Mouse (Mus musculus) midbrain, embryonic 15.5 days (tissue): ENCODE results near the gene F2r. TPM values are rescaled to one million over a fixed set of nuclear protein-coding genes. Genes with fewer than 3 reads are reported as not detected.

ENCODE experiments used
- ATAC-seq: fragments of 200-750 bp; cut with Nextera tagmentation; replicated peaks from 2 replicates; pipeline ENCODE4 v1.8.0; 2017; ENCODE audit warnings: moderate TSS enrichment
- H3K27ac ChIP-seq: fragments of 300-500 bp; sonication (generic); 2 replicates; pipeline ENCODE4 v1.5.1; 2015; ENCODE audit warnings: mild to moderate bottlenecking, inconsistent platforms
- H3K27me3 ChIP-seq: fragments of 300-500 bp; sonication (generic); replicated peaks from 2 replicates; pipeline ENCODE4 v1.6.1; 2015; ENCODE audit warnings: inconsistent platforms
- H3K36me3 ChIP-seq: fragments of 300-500 bp; sonication (generic); replicated peaks from 2 replicates; pipeline ENCODE4 v1.6.1; 2015; ENCODE audit warnings: inconsistent platforms
- H3K4me1 ChIP-seq: fragments of 300-500 bp; sonication (generic); 2 replicates; pipeline ENCODE4 v1.6.1; 2015; ENCODE audit warnings: inconsistent platforms
- H3K4me2 ChIP-seq: fragments of 300-500 bp; sonication (generic); 2 replicates; pipeline ENCODE4 v1.6.1; 2015; ENCODE audit warnings: inconsistent platforms, mild to moderate bottlenecking, moderate library complexity
- H3K4me3 ChIP-seq: fragments of 300-500 bp; sonication (generic); 2 replicates; pipeline ENCODE4 v1.5.1; 2015; ENCODE audit warnings: mild to moderate bottlenecking, inconsistent platforms
- H3K9ac ChIP-seq: fragments of 300-500 bp; sonication (generic); 2 replicates; pipeline ENCODE4 v1.6.1; 2015; ENCODE audit warnings: mild to moderate bottlenecking, inconsistent platforms
- H3K9me3 ChIP-seq: fragments of 300-500 bp; sonication (generic); 2 replicates; pipeline ENCODE4 v1.6.1; 2016; ENCODE audit warnings: inconsistent platforms
- WGBS: fragments of 180-500 bp; shearing (Covaris S2); methylation state at CpG from one replicate; pipeline ENCODE4 v1.1.7; 2015; ENCODE audit warnings: mixed read lengths; 5-methylcytosine and 5-hydroxymethylcytosine counted together
- polyA plus RNA-seq: library from polyadenylated mRNA; unstranded; fragments of >200 nt; fragmentation: Nextera tagmentation; extraction: Ambion mirVana; gene quantifications from 2 replicates; pipeline ENCODE4 v1.2.1, GENCODE M21; 2015

The F2r gene
- polyA plus RNA-seq, 1 experiment from 2014 or later = 60.9 TPM

- peak; percentile 93 for ATAC-seq
- H3K9me3 ChIP-seq = no peaks in the 10 kb centered on the region
- peak overlapping the region; percentile 33 for H3K4me2 ChIP-seq
- peaks cover 11% of the 10 kb centered on the region for H3K4me1 ChIP-seq
- H3K4me3 ChIP-seq = no peak overlapping the region
- H3K36me3 ChIP-seq = no peaks in the 10 kb centered on the region
- H3K27ac ChIP-seq = 0 out of 2 replicates have a peak overlapping the region, but pooled peaks have one; percentile 53
- 49% methylated on average over 19 of the region's 19 CpGs for WGBS
- no peaks in the 10 kb centered on the region for H3K27me3 ChIP-seq
- no peak overlapping the region for H3K9ac ChIP-seq
Observed at GRCm38 (mm10) chr13:95583237-95584189, 34.8 kb downstream of the F2r start.

DNA sequence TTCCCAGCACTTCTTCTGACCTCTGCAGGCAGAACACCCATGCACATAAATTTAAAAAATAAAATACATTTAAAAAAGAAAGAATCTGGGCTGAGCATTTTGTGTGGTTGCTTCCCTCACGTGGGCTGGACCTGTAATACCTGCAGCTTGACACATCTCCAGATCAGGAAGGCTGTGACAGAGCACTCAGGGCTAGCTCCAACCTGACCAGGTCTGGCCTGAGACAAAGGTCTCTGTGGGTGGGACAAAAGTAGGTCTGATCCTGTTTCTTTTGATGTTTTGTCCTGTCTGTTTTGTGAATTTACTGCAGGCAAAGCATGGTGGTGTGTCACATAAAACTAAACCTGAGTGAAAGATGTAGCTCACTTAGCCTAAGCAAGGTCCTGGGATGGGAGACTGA, 36.4 kb downstream of the F2r start:
- Histone ChIP-seq H3K9ac (no peak overlapping the region), H3K27me3 (no peaks in the 10 kb centered on the region), H3K36me3 (no peaks in the 10 kb centered on the region), H3K4me1 (peaks cover 11% of the 10 kb centered on the region), H3K27ac (no peak overlapping the region), H3K4me2 (no peak overlapping the region), H3K4me3 (no peak overlapping the region), H3K9me3 (no peaks in the 10 kb centered on the region)
- 31% methylated on average over 1 of the region's 1 CpGs for WGBS
- ATAC-seq = no peak

DNA sequence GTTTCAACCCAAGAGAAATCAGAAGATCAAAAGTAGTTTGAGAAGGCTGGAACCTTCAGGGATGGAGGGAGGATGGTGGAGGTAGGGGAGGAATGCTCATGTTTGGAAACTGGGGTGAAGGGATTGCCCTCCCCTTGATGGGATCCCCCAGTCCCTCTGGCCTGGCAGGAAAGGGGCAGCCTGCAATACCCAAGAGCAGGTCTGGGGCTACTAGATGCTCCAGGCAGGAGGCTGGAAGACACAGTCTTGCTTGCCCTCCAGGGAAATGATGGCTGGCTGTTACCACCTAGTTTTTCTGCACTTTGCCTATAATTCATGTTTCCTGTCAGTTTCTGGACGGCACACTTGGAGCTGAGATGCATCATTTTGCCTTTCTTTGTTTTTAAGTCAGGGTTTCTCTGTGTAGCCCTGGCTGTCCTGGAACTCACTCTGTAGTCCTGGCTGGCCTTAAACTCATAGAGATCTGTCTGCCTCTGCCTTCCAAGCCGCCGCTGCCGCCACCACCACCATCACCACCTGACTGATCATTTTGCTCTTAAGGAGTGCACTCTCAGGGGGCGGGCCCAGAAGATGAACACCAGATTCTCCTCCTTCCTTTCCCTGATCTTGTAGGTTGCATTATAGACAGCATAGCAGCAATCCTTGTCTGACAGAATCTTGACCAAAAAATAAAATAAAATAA, 40.1 kb downstream of the F2r start:
- no peaks in the 10 kb centered on the region for H3K27me3 ChIP-seq
- no peak overlapping the region for H3K27ac ChIP-seq
- 88% methylated on average over 5 of the region's 5 CpGs for WGBS
- ATAC-seq = no peak
- no peak overlapping the region for H3K9ac ChIP-seq
- no peaks in the 10 kb centered on the region for H3K9me3 ChIP-seq
- H3K4me3 ChIP-seq = no peak overlapping the region
- H3K36me3 ChIP-seq = no peaks in the 10 kb centered on the region
- 0 out of 2 replicates have a peak, but pooled peaks cover 2% of the 10 kb centered on the region for H3K4me1 ChIP-seq
- H3K4me2 ChIP-seq = no peak overlapping the region

GRCm38 (mm10) chr13:95570877-95571276, 47.4 kb downstream of the F2r start:
- WGBS = 95% methylated on average over 4 of the region's 4 CpGs
- Histone ChIP-seq H3K36me3 (no peaks in the 10 kb centered on the region), H3K4me2 (no peak overlapping the region), H3K9ac (no peak overlapping the region), H3K27me3 (no peaks in the 10 kb centered on the region), H3K9me3 (no peaks in the 10 kb centered on the region), H3K4me1 (no peaks in the 10 kb centered on the region), H3K4me3 (no peak overlapping the region), H3K27ac (no peak overlapping the region)
- ATAC-seq = no peak

GRCm38 (mm10) chr13:95569326-95569725, 49.0 kb downstream of the F2r start:
- Histone ChIP-seq H3K27ac (no peak overlapping the region), H3K4me1 (no peaks in the 10 kb centered on the region), H3K4me2 (no peak overlapping the region), H3K27me3 (no peaks in the 10 kb centered on the region), H3K4me3 (no peak overlapping the region), H3K36me3 (no peaks in the 10 kb centered on the region), H3K9ac (no peak overlapping the region), H3K9me3 (no peaks in the 10 kb centered on the region)
- ATAC-seq = no peak

DNA sequence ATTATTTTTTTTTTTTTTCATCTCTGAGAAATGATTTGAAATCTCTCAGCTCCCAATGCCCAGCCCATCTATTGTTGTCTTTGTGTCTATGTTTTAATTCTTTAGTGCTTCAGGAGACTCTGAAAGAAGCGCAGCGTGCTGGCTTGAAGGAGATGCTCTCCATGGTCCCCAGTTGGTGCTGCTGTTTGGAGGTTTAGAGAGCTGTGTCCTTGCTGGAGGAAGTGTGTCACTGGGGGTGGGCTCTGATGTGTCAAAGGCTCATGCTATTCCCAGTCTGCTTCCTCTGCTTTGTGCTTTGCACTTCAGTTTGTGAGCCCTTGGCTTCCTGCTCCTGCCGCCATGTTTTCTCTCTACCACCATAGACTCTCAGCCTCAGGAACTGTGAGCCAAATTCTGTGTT, 50.0 kb downstream of the F2r start:
- ATAC-seq = no peak
- Histone ChIP-seq H3K27me3 (no peaks in the 10 kb centered on the region), H3K9ac (no peak overlapping the region), H3K27ac (no peak overlapping the region), H3K4me2 (no peak overlapping the region), H3K9me3 (no peaks in the 10 kb centered on the region), H3K4me1 (no peaks in the 10 kb centered on the region), H3K36me3 (no peaks in the 10 kb centered on the region), H3K4me3 (no peak overlapping the region)
- 96% methylated on average over 3 of the region's 3 CpGs for WGBS

DNA sequence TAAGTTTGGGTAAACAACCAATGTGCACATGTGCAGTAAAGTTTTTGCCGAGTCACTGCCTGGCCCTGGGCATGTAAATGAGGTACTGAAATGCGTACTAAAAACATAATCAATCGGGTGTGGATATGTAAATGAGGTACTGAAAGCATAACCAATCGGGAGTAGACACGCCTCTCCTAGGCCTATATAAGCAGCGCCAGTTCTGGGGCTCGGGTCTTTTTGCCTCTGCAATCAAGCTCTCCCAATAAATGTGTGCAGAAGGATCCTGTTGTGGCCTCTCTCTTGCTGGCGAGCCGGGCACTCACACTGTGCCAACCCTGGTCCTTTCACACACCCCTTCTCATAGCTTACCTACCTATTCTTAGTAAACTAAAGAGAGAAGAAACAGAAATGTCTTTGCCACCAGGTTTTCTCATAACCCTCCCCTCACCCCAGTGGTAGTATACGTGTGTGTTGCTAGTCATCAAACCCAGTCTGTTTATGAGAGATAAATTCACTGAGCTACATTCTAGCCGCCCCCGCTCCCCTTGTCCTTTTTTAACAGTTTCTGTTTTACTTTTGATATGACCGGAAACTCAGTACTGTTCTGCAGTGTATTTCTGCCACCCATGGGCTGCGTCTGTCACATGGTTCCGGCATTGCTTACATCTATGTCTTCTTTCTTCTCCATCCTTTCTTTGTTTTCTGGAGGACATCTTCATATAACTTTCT, 51.3 kb downstream of the F2r start:
- Histone ChIP-seq H3K4me1 (no peaks in the 10 kb centered on the region), H3K27me3 (no peaks in the 10 kb centered on the region), H3K9ac (no peak overlapping the region), H3K4me3 (no peak overlapping the region), H3K4me2 (no peak overlapping the region), H3K36me3 (no peaks in the 10 kb centered on the region), H3K27ac (no peak overlapping the region), H3K9me3 (no peaks in the 10 kb centered on the region)
- ATAC-seq = no peak
- 95% methylated on average over 15 of the region's 15 CpGs for WGBS

- no peaks in the 10 kb centered on the region for H3K27me3 ChIP-seq
- ATAC-seq = peak; percentile 92
- no peaks in the 10 kb centered on the region for H3K9me3 ChIP-seq
- 0% methylated on average over 3 of the region's 3 CpGs for WGBS
- H3K9ac ChIP-seq = no peak overlapping the region
- no peaks in the 10 kb centered on the region for H3K4me1 ChIP-seq
- no peak overlapping the region for H3K4me3 ChIP-seq
- no peaks in the 10 kb centered on the region for H3K36me3 ChIP-seq
- no peak overlapping the region for H3K27ac ChIP-seq
- no peak overlapping the region for H3K4me2 ChIP-seq
Observed at GRCm38 (mm10) chr13:95563693-95564092, 54.6 kb downstream of the F2r start.

GRCm38 (mm10) chr13:95563066-95563610, 55.1 kb downstream of the F2r start:
- H3K4me1 ChIP-seq = no peaks in the 10 kb centered on the region
- no peak overlapping the region for H3K27ac ChIP-seq
- WGBS = 61% methylated on average over 10 of the region's 10 CpGs
- no peak overlapping the region for H3K4me2 ChIP-seq
- H3K27me3 ChIP-seq = no peaks in the 10 kb centered on the region
- no peak overlapping the region for H3K4me3 ChIP-seq
- H3K36me3 ChIP-seq = no peaks in the 10 kb centered on the region
- ATAC-seq = 0 out of 2 replicates have a peak, but pooled peaks have one; percentile 37
- no peaks in the 10 kb centered on the region for H3K9me3 ChIP-seq
- H3K9ac ChIP-seq = no peak overlapping the region

- Histone ChIP-seq H3K4me1 (no peaks in the 10 kb centered on the region), H3K9ac (no peak overlapping the region), H3K27ac (0 out of 2 replicates have a peak overlapping the region, but pooled peaks have one; percentile 21), H3K36me3 (no peaks in the 10 kb centered on the region), H3K4me3 (no peak overlapping the region), H3K4me2 (no peak overlapping the region), H3K9me3 (no peaks in the 10 kb centered on the region), H3K27me3 (no peaks in the 10 kb centered on the region)
- 87% methylated on average over 7 of the region's 7 CpGs for WGBS
- no peak for ATAC-seq
Observed at GRCm38 (mm10) chr13:95557326-95557725, 61.0 kb downstream of the F2r start.

GRCm38 (mm10) chr13:95553885-95554492, 64.3 kb downstream of the F2r start:
- H3K27me3 ChIP-seq = no peaks in the 10 kb centered on the region
- no peak overlapping the region for H3K4me2 ChIP-seq
- H3K9ac ChIP-seq = no peak overlapping the region
- no peak for ATAC-seq
- no peaks in the 10 kb centered on the region for H3K36me3 ChIP-seq
- no peak overlapping the region for H3K27ac ChIP-seq
- H3K4me3 ChIP-seq = no peak overlapping the region
- H3K9me3 ChIP-seq = no peaks in the 10 kb centered on the region
- 72% methylated on average over 11 of the region's 11 CpGs for WGBS
- H3K4me1 ChIP-seq = no peaks in the 10 kb centered on the region; the same call in 1 of the 2 replicates
